Mouse (Mus musculus) bone marrow, adult 2 months (tissue): ENCODE measurements around the gene Fmo3.

Experiments used
- CTCF ChIP-seq: fragments of 200-500 bp; IDR thresholded peaks from 2 replicates; pipeline ENCODE4 v1.5.1; 2011; ENCODE audit warnings: low read length, control low read depth; ENCODE audit not compliant: control insufficient read depth, insufficient read depth
- POLR2A ChIP-seq: fragments of 200-500 bp; IDR thresholded peaks from 2 replicates; pipeline ENCODE4 v1.6.1; 2011; ENCODE audit warnings: low read depth, mild to moderate bottlenecking, control low read depth, low read length, borderline replicate concordance; ENCODE audit not compliant: control insufficient read depth

- TF ChIP-seq CTCF (no peak), POLR2A (no peak)
Measured at GRCm38 (mm10) chr1:162929146-162929545, 55.2 kb downstream of the Fmo3 start.
